Mouse (Mus musculus) activated CD4-positive, CD25-positive, alpha-beta regulatory T cell, adult 4 months (primary cell): ENCODE results near the gene 4931428F04Rik. TPM values are rescaled to one million over a fixed set of nuclear protein-coding genes. Genes with fewer than 3 reads are reported as not detected.
"Not testable (repeated sequence)": the region's sequence is repeated elsewhere in the genome, so short reads cannot be mapped to it uniquely, and the experiment has no call there.

ENCODE experiments used
- ATAC-seq: one replicate; pipeline ENCODE4 v1.8.0; 2017
- polyA plus RNA-seq, 2 experiments: library from polyadenylated mRNA; unstranded; fragments of 100-300 nt; shearing (Covaris generic); gene quantifications; one replicate each; pipeline ENCODE4 v1.2.1; 2017

4931428F04Rik gene
- polyA plus RNA-seq, 2 experiments from 2014 or later, result 0.79 to 1.1 TPM

- ATAC-seq, result no peak
Observed at GRCm38 (mm10) chr8:105260371-105261099, 29.1 kb downstream of the 4931428F04Rik start.

- ATAC-seq, result no peak
Observed at GRCm38 (mm10) chr8:105259721-105260320, 29.8 kb downstream of the 4931428F04Rik start.

GRCm38 (mm10) chr8:105258911-105259720, 30.5 kb downstream of the 4931428F04Rik start:
- ATAC-seq, result no peak

GRCm38 (mm10) chr8:105257318-105258114, 32.1 kb downstream of the 4931428F04Rik start:
- ATAC-seq, result no peak

GRCm38 (mm10) chr8:105254966-105255350, 34.7 kb downstream of the 4931428F04Rik start, which contains the start of gene B3gnt9:
TSS of gene B3gnt9 (minus strand) at chr8:105255153.
- ATAC-seq, result peak; percentile 38

- ATAC-seq, result peak; percentile 81
Observed at GRCm38 (mm10) chr8:105254152-105254965, 35.3 kb downstream of the 4931428F04Rik start.

- no peak for ATAC-seq
Observed at GRCm38 (mm10) chr8:105253766-105254151, 35.9 kb downstream of the 4931428F04Rik start.

- no peak for ATAC-seq
Observed at GRCm38 (mm10) chr8:105252680-105253537, 36.8 kb downstream of the 4931428F04Rik start.

GRCm38 (mm10) chr8:105251954-105252353, 37.7 kb downstream of the 4931428F04Rik start:
- no peak for ATAC-seq

GRCm38 (mm10) chr8:105241016-105241415, 48.6 kb downstream of the 4931428F04Rik start:
- no peak for ATAC-seq

GRCm38 (mm10) chr8:105237442-105238142, 52.1 kb downstream of the 4931428F04Rik start:
- no peak for ATAC-seq

- no peak for ATAC-seq
Observed at GRCm38 (mm10) chr8:105235206-105235605, 54.5 kb downstream of the 4931428F04Rik start.

GRCm38 (mm10) chr8:105233126-105233935, 56.3 kb downstream of the 4931428F04Rik start:
- no peak for ATAC-seq

- ATAC-seq, result not testable (repeated sequence)
Observed at GRCm38 (mm10) chr8:105232321-105232693, 57.4 kb downstream of the 4931428F04Rik start.

GRCm38 (mm10) chr8:105231503-105232320, 58.0 kb downstream of the 4931428F04Rik start:
- no peak for ATAC-seq
